Mouse (Mus musculus): Measurements from ENCODE around the gene Slc37a1.

GRCm38 (mm10) chr17:31288999-31289726 is 2.6 kb downstream of the Slc37a1 start:
- TF ChIP-seq MAX (IDR thresholded peaks at IDR 0.05; ENCODE audit: low read length) (no peak), POLR2A (IDR thresholded peaks at IDR 0.05; ENCODE audit: low read depth, low read length) (no peak), SMC3 (IDR thresholded peaks at IDR 0.05; ENCODE audit: low read depth, low read length) (no peak), CTCF (conservative IDR thresholded peaks at IDR 0.05 in 1 of 2, IDR thresholded peaks at IDR 0.05 in 1 of 2; ENCODE audit: low read depth in 2 of 2, low read length in 2 of 2) (no peak)
